Mouse (Mus musculus): Measurements from ENCODE around the gene Parl. TPM values are rescaled to one million over a fixed set of nuclear protein-coding genes. Genes with fewer than 3 reads are reported as not detected.

Parl gene
- total and polyA plus RNA-seq, 3 experiments: 79.2 to 241 (median 126) TPM

DNA sequence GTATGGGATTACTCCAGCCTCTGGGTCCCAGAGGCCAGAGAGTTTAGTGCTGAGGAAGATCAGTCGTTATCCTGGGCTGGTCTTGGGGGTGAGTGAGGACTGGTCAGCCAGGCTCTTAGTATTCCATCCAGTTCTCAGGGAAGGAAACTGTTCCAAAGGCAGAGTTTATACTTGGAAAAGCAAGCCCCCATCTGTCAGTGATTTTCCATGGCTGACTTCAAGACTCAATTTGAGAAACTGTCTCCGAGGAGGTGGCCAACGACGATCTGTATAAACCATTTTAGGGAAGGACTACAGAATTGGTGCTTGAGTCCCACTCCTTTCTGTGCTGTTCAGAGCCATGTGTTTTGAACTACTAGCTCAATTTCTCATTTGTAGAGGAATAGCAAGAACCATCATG, 63.5 kb downstream of the Parl start:
- no peak overlapping the region for H3K4me3 ChIP-seq (ENCODE audit: control insufficient read depth in 1 of 2, insufficient read depth in 1 of 2, low read depth in 2 of 2, low read length in 2 of 2)
- H3K4me1 ChIP-seq (ENCODE audit: control insufficient read depth in 1 of 2, insufficient read depth in 2 of 2, low read length in 2 of 2): no peaks in the 10 kb centered on the region
- H3K9ac ChIP-seq (ENCODE audit: control insufficient read depth, low read depth, low read length, poor library complexity, severe bottlenecking): no peak overlapping the region
- no peaks in the 10 kb centered on the region for H3K36me3 ChIP-seq (ENCODE audit: control insufficient read depth in 1 of 2, insufficient read depth in 2 of 2, low read length in 2 of 2)
- no peaks in the 10 kb centered on the region for H3K79me2 ChIP-seq (ENCODE audit: control insufficient read depth, insufficient read depth, low read length, poor library complexity)
- no peak for DNase-seq (ENCODE audit: low read depth, low spot score)
- no peaks in the 10 kb centered on the region for H3K9me3 ChIP-seq (replicated peaks; ENCODE audit: insufficient read depth, low read length)
- no peaks in the 10 kb centered on the region; a peak in 1 of 4 replicates for H3K27me3 ChIP-seq (ENCODE audit: control insufficient read depth in 1 of 2, insufficient read depth in 2 of 2, low read length in 2 of 2)
- no peak for TF ChIP-seq MXI1 (IDR thresholded peaks at IDR 0.05; ENCODE audit: low read depth, low read length)
- TF ChIP-seq CHD2 (IDR thresholded peaks at IDR 0.05; ENCODE audit: low read length): no peak
- TF ChIP-seq ELF1 (IDR thresholded peaks at IDR 0.05; ENCODE audit: low read depth, low read length): no peak
- no peak for TF ChIP-seq MAFK (IDR thresholded peaks at IDR 0.05; ENCODE audit: borderline replicate concordance, low read depth, low read length)
- no peak for TF ChIP-seq SMC3 (IDR thresholded peaks at IDR 0.05; ENCODE audit: low read depth, low read length)
- TF ChIP-seq ZMIZ1 (IDR thresholded peaks at IDR 0.05; ENCODE audit: low read depth, low read length): no peak
- no peak for TF ChIP-seq POLR2AphosphoS2 (IDR thresholded peaks at IDR 0.05; ENCODE audit: low read length)
- TF ChIP-seq EP300 (IDR thresholded peaks at IDR 0.05; ENCODE audit: low read depth in 1 of 2, low read length in 2 of 2): no peak
- TF ChIP-seq MYB (IDR thresholded peaks at IDR 0.05; ENCODE audit: low read depth, low read length): no peak
- no peak for TF ChIP-seq RCOR1 (IDR thresholded peaks at IDR 0.05; ENCODE audit: low read depth, low read length)
- TF ChIP-seq MAZ (IDR thresholded peaks at IDR 0.05; ENCODE audit: low read depth, low read length): no peak
- no peak for TF ChIP-seq SIN3A (IDR thresholded peaks at IDR 0.05; ENCODE audit: low read length)
- no peak for TF ChIP-seq GATA1 (IDR thresholded peaks at IDR 0.05; ENCODE audit: low read depth, low read length)
- no peak for TF ChIP-seq ZKSCAN1 (IDR thresholded peaks at IDR 0.05; ENCODE audit: low read depth, low read length)
- H3K27ac ChIP-seq (ENCODE audit: control insufficient read depth, low read depth, low read length): no peak overlapping the region

DNA sequence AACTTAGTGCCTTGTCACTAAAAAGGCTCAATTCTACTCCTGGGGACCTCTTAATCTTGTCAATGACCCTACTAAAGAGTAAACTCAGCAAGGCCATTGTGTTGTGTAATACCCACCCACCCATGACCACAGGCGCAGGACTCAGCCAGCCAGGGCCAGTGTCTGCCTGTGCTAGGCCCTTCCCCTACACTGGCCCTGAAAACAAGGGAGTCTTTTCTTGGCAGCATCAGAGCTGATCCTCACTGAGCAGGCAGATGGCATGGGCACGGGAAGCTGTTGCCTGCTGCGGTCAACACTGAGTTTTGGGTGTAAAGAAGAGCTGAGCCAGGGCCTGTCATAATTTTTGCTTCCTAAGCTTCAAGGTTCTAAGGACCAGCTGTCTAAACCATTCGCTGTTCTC, 64.8 kb downstream of the Parl start:
- H3K9me3 ChIP-seq (replicated peaks; ENCODE audit: insufficient read depth, low read length): no peaks in the 10 kb centered on the region
- no peak overlapping the region for H3K9ac ChIP-seq (ENCODE audit: control insufficient read depth, low read depth, low read length, poor library complexity, severe bottlenecking)
- no peak overlapping the region for H3K4me3 ChIP-seq (ENCODE audit: control insufficient read depth in 1 of 2, insufficient read depth in 1 of 2, low read depth in 2 of 2, low read length in 2 of 2)
- H3K79me2 ChIP-seq (ENCODE audit: control insufficient read depth, insufficient read depth, low read length, poor library complexity): no peaks in the 10 kb centered on the region
- H3K27ac ChIP-seq (ENCODE audit: control insufficient read depth, low read depth, low read length): no peak overlapping the region
- no peaks in the 10 kb centered on the region; a peak in 1 of 4 replicates for H3K27me3 ChIP-seq (ENCODE audit: control insufficient read depth in 1 of 2, insufficient read depth in 2 of 2, low read length in 2 of 2)
- TF ChIP-seq GATA1 (IDR thresholded peaks at IDR 0.05; ENCODE audit: low read depth, low read length) (no peak), MAZ (IDR thresholded peaks at IDR 0.05; ENCODE audit: low read depth, low read length) (no peak), ZNF384 (IDR thresholded peaks at IDR 0.05; ENCODE audit: low read depth, low read length) (no peak), MYC (IDR thresholded peaks at IDR 0.05; ENCODE audit: low read depth, low read length) (no peak), RAD21 (IDR thresholded peaks at IDR 0.05; ENCODE audit: low read depth, low read length) (no peak), GABPA (IDR thresholded peaks at IDR 0.05; ENCODE audit: low read depth, low read length) (no peak), MEF2A (IDR thresholded peaks at IDR 0.05; ENCODE audit: extremely low read depth, insufficient replicate concordance, low read depth, low read length, poor library complexity, severe bottlenecking) (no peak), JUND (IDR thresholded peaks at IDR 0.05; ENCODE audit: low read depth, low read length) (no peak), MAFK (IDR thresholded peaks at IDR 0.05; ENCODE audit: borderline replicate concordance, low read depth, low read length) (no peak), ZKSCAN1 (IDR thresholded peaks at IDR 0.05; ENCODE audit: low read depth, low read length) (no peak), E2F4 (IDR thresholded peaks at IDR 0.05; ENCODE audit: borderline replicate concordance, low read depth, low read length) (no peak), POLR2A (IDR thresholded peaks at IDR 0.05; ENCODE audit: control insufficient read depth in 1 of 2, insufficient read depth in 1 of 2, low read depth in 1 of 2, low read length in 2 of 2, poor library complexity in 1 of 2) (no peak)
- no peaks in the 10 kb centered on the region for H3K36me3 ChIP-seq (ENCODE audit: control insufficient read depth in 1 of 2, insufficient read depth in 2 of 2, low read length in 2 of 2)
- no peak for DNase-seq (ENCODE audit: low read depth, low spot score)
- H3K4me1 ChIP-seq (ENCODE audit: control insufficient read depth in 1 of 2, insufficient read depth in 2 of 2, low read length in 2 of 2): no peaks in the 10 kb centered on the region

All from MEL (cell line).